Mouse (Mus musculus) intestine, embryonic 16.5 days (tissue): ENCODE data around the gene Eif4e1b. TPM values are rescaled to one million over a fixed set of nuclear protein-coding genes. Genes with fewer than 3 reads are reported as not detected.
"Not testable (repeated sequence)": the region's sequence is repeated elsewhere in the genome, so short reads cannot be mapped to it uniquely, and the experiment has no call there.

ENCODE experiments used
- ATAC-seq: fragments of 200-750 bp; cut with Nextera tagmentation; 2 replicates; pipeline ENCODE4 v1.8.0; 2017; ENCODE audit warnings: moderate TSS enrichment, moderate library complexity
- H3K27ac ChIP-seq: fragments of 300-500 bp; sonication (generic); 2 replicates; pipeline ENCODE4 v1.5.1; 2014; ENCODE audit warnings: mild to moderate bottlenecking, low read length
- H3K27me3 ChIP-seq: fragments of 300-500 bp; sonication (generic); replicated peaks from 2 replicates; pipeline ENCODE4 v1.6.1; 2014; ENCODE audit warnings: low read length, control low read depth, mixed read lengths; ENCODE audit not compliant: control insufficient read depth, insufficient read depth
- H3K36me3 ChIP-seq: fragments of 300-500 bp; sonication (generic); 2 replicates; pipeline ENCODE4 v1.6.1; 2014; ENCODE audit warnings: low read length, control low read depth; ENCODE audit not compliant: control insufficient read depth, insufficient read depth
- H3K4me1 ChIP-seq: fragments of 300-500 bp; sonication (generic); 2 replicates; pipeline ENCODE4 v1.6.1; 2014; ENCODE audit warnings: low read length, control low read depth, mixed read lengths; ENCODE audit not compliant: control insufficient read depth, insufficient read depth
- H3K4me2 ChIP-seq: fragments of 300-500 bp; sonication (generic); 2 replicates; pipeline ENCODE4 v1.6.1; 2014; ENCODE audit warnings: low read depth, low read length, control low read depth
- H3K4me3 ChIP-seq: fragments of 300-500 bp; sonication (generic); 2 replicates; pipeline ENCODE4 v1.5.1; 2014; ENCODE audit warnings: mild to moderate bottlenecking, low read length
- H3K9ac ChIP-seq: fragments of 300-500 bp; sonication (generic); 2 replicates; pipeline ENCODE4 v1.6.1; 2014; ENCODE audit warnings: low read depth, low read length
- H3K9me3 ChIP-seq: fragments of 300-500 bp; sonication (generic); 2 replicates; pipeline ENCODE4 v1.6.1; 2016; ENCODE audit warnings: low read length, control low read depth; ENCODE audit not compliant: control insufficient read depth
- WGBS: fragments of 180-500 bp; shearing (Covaris S2); extraction: QIAGEN DNeasy Blood & Tissue Kit; methylation state at CpG from one replicate; pipeline ENCODE4 v1.1.7; 2014; 5-methylcytosine and 5-hydroxymethylcytosine counted together
- polyA plus RNA-seq: library from polyadenylated mRNA; unstranded; fragments of >200 nt; fragmentation: Nextera tagmentation; extraction: Ambion mirVana; gene quantifications from 2 replicates; pipeline ENCODE4 v1.2.1, GENCODE M21; 2015

The Eif4e1b gene
- polyA plus RNA-seq, 1 experiment from 2014 or later, result not detected

DNA sequence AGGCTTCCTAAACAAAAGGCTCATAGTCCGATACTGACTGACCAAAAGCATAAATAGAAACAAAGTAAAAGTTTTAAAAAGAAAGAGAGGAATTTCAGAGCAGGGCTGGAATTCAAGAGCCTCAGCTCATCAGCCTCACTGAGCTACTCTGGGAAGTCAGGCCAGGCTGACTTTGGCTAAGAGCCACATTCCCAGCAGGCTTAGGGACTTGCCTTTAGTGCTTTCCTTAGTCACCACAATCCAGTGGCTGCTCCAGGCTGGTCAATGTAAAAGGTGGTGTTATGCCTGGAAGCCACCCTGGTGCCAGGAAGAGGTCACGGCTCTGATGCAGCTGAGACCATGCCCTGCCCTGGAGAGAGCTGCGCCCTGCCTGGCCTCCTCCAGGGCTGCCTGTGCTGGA is 3.2 kb upstream of the Eif4e1b start:
- Histone ChIP-seq H3K4me3 (no peak overlapping the region), H3K4me1 (no peaks in the 10 kb centered on the region), H3K4me2 (no peak overlapping the region), H3K9ac (no peak overlapping the region), H3K9me3 (no peaks in the 10 kb centered on the region), H3K27me3 (no peaks in the 10 kb centered on the region), H3K27ac (no peak overlapping the region), H3K36me3 (no peaks in the 10 kb centered on the region)
- 75% methylated on average over 3 of the region's 3 CpGs for WGBS
- ATAC-seq, result no peak

DNA sequence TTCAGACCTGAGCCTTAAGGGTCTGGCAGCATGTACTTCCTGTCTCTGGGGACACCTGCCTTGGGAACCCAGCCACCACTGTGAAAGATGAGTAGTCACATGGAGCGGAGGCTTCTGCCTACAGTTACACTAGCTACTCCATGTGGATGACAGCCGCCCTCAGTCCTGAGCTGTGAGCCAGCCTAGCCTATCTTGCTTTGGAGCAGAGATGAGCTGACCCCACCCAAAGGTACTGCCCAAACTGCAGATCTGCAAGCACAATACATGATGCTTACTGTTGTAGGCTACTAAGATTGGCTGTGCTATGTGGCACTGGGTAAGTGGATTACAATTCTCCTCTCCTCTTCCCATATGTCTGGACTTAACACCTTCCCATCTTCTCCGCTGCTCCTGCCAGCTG is 2.7 kb upstream of the Eif4e1b start:
- no peak overlapping the region for H3K4me3 ChIP-seq
- H3K9ac ChIP-seq, result no peak overlapping the region
- H3K4me1 ChIP-seq, result no peaks in the 10 kb centered on the region
- no peak overlapping the region for H3K27ac ChIP-seq
- no peaks in the 10 kb centered on the region for H3K36me3 ChIP-seq
- WGBS, result 78% methylated on average over 3 of the region's 3 CpGs
- ATAC-seq, result no peak
- H3K4me2 ChIP-seq, result no peak overlapping the region
- no peaks in the 10 kb centered on the region for H3K9me3 ChIP-seq
- no peaks in the 10 kb centered on the region for H3K27me3 ChIP-seq

DNA sequence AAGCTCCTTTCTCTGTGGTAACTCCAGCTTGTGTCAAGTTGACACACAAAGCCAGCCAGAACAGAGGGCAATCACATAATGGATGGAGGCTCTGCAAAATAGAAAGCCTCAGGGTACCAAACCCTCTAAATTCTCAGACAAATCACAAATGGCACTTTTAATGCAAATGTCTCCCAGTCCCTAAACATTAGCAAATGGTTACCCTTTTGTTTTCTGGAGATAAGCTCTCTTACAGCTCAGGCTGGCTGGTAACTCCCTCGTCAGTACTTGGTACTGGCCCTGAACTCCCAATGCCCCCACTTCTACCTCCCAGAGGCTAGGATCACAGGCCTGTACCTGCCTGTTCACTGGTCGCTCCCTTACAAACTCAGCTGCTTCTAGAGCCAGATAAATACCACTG is 563 bp upstream of the Eif4e1b start:
- Histone ChIP-seq H3K27ac (no peak overlapping the region), H3K4me3 (no peak overlapping the region), H3K27me3 (no peaks in the 10 kb centered on the region), H3K36me3 (no peaks in the 10 kb centered on the region), H3K4me2 (no peak overlapping the region), H3K4me1 (no peaks in the 10 kb centered on the region), H3K9me3 (no peaks in the 10 kb centered on the region), H3K9ac (no peak overlapping the region)
- ATAC-seq, result no peak
- 40% methylated on average over 2 of the region's 2 CpGs for WGBS

DNA sequence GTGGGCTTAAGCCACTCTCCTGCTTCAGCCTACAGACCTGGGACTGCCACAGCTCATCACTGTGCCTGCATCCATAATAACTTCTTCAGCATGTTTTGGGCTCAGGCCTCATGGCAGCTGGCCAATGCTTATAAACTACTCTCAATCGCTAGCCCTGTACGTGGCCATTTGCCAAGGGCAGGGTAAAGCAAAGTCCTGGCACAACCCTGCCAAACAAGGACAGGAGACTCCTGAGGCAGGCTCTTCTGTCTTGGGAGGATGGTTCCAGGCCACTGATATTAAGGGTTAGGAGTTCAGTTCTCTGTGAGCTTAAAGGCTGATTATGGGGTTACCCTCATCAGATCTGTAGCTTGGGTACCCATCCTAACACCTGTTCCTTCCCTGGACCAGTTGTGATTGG is 3.8 kb downstream of the Eif4e1b start:
- not testable (repeated sequence) for H3K36me3 ChIP-seq, H3K4me2 ChIP-seq, H3K9me3 ChIP-seq, ATAC-seq, H3K27me3 ChIP-seq, H3K4me3 ChIP-seq, H3K9ac ChIP-seq, H3K4me1 ChIP-seq, H3K27ac ChIP-seq
- WGBS, result 49% methylated on average over 2 of the region's 2 CpGs

DNA sequence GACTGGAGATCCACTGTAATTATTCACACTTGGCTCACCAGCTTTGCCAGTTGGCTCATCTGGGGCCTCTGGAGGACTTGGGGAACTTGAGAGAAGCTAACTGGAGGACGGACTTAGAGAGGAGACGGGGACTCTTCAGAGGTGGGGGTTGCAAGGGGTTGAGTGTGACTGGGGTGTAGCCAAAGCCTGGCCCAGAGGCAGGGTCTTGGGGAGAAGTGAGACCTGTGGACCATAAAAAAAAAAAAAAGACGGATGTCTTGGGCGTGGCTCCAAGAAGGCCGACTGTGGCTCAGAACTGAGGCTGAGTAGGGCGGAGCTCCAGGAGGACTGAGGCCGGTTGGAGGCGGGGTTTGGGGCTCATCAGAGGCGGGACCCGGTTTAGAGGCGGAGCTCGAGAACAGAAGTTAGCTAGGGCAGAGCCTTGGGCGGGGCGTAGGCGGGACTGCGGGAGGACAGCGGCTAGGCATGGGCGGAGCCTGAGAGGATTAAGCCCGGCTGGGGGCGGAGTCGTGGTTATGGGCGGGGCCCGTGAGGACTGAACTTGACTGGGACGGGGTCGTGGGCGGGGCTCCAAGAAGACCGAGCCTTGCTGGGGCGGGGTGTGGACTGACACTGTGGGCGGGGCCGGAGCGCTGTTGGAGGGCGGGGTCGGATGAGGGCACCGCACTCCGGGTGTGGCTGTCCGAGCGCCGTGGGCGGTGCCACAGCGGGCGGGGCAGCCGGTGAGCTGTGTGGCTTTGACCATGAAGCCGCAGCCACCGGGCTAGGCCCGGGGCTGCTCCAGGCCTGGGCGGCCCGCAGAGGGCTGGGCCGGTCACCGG is 5.2 kb downstream of the Eif4e1b start, which contains the start of gene Tspan17:
Gene Tspan17 (plus strand): TSS at position 638 of the 821 bp plus-strand sequence.
- Histone ChIP-seq H3K9ac (peak within 1 kb of the TSS; percentile 69), H3K36me3 (no peaks in the 10 kb centered on the region), H3K9me3 (no peaks in the 10 kb centered on the region), H3K4me3 (peak within 1 kb of the TSS; percentile 66), H3K4me1 (peaks cover 7% of the 10 kb centered on the region), H3K4me2 (peak within 1 kb of the TSS; percentile 99), H3K27ac (no peak within 1 kb of the TSS), H3K27me3 (peaks cover 6% of the 10 kb centered on the region; the same call in 1 of the 2 replicates)
- 2% methylated on average over 49 of the region's 49 CpGs for WGBS
- peak; percentile 91 for ATAC-seq

DNA sequence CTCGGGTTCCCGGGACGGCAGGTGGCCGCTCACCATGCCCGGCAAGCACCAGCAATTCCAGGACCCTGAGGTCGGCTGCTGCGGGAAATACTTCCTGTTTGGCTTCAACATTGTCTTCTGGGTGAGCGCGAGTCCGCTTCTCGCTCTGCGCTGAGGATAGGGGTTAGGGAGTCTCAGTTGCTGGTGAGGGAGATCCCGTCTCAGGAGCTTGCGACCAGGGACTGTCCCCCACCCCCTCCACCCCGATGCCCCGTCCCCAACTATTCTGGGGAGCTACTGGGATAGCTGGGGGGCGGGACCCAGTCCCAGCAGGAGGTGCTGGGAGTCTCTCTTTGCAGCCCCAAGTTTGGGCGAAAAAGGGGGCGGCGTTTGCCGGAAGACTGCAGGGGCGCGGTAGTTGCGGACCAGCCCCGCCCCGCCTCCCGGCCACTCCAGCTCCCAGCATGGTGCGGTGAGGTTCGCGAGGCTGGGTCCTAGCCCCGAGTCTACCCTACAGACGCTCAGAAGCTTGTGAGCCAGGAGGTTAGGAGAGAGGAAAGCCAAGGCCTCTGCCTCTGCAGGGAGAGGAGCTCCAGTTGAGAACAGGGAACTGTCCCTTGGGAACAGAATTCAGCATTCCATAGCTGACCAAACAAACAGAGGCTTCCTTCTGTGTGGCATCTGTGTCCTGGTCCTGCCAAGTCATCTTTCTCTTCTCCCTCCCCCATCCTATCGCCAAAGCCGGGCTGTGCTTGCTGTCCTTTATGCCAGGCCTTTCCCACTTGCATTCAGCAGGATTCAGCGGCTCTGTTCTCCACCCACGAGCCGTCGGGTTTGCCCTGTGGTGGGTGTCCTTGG is 6.0 kb downstream of the Eif4e1b start:
- under 1% methylated on average over 38 of the region's 38 CpGs for WGBS
- Histone ChIP-seq H3K4me3 (peak overlapping the region; percentile 66), H3K9ac (peak overlapping the region; percentile 69), H3K36me3 (no peaks in the 10 kb centered on the region), H3K27me3 (peaks cover 6% of the 10 kb centered on the region; the same call in 1 of the 2 replicates), H3K9me3 (no peaks in the 10 kb centered on the region), H3K27ac (no peak overlapping the region), H3K4me2 (peak overlapping the region; percentile 99), H3K4me1 (peaks cover 7% of the 10 kb centered on the region)
- ATAC-seq, result peak; percentile 64

DNA sequence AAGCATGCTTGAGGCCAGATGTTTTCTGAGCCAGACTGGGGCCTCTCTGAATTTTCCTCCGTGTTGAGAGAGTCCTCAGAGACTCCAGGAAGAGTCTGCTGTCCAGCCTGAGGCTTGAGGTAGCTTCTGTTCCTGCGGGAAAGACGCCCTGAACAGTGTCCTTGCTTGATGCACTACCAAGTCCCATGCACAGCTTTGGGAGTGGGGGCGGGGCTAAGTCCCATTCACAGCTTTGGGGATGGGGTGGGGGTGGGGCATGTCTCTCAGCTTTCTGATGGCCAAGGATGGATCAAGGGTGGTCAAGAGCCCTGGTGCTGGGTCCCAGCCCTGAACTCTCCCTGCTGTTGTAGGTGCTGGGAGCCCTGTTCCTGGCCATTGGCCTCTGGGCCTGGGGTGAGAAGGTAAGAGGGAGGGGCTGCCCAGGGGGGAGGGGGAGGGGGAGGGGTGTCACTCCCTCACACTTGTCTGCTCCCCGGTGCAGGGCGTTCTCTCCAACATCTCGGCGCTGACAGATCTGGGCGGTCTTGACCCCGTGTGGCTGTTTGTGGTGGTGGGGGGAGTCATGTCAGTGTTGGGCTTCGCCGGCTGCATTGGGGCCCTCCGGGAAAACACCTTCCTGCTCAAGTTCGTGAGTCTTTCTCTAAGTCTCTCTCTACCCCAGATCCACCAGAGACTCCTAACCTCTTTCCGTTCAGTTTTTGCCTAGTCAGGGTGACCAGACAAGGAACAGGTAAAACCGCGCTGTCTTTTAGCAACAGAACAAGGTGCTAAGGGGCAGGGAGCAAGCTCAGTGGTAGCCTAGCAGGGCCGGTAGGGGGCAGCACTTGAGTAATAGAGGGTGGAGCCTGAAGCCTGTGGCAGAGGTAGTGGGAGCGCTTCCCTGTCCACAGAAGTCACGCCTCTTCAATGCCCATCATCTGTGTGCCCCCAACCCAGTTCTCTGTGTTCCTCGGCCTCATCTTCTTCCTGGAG is 8.7 kb downstream of the Eif4e1b start:
- H3K9me3 ChIP-seq, result no peaks in the 10 kb centered on the region
- peaks cover 6% of the 10 kb centered on the region; the same call in 1 of the 2 replicates for H3K27me3 ChIP-seq

DNA sequence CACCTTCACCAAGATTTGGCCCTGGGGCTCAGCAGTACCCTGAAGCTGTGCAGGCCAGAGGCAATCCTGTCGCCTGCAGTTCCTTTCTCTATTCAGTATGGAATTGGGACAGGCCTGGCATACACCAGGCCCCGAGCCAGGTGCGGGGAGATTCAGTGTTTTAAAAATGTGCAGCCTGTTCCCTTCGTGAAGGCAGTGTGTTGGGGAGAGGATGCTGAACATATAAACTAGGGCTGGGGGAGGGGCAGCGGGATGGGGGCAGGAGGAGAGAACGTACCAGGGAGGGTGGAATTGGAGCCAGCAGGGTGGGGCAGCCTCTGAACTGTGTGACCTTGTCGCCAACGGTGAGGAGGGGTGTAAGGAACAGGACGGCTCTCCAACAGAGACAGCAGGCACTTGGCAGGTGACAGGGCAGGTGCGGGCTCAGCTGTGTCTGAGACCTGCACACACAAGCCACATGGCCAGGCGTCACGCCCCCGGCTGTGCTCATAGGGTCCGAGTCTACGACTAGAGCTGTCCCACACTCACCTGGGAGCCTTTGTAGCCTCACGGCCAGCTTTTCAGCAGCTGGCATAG is 10.3 kb downstream of the Eif4e1b start:
- H3K36me3 ChIP-seq, result no peaks in the 10 kb centered on the region
- H3K27ac ChIP-seq, result no peak overlapping the region
- no peak overlapping the region for H3K9ac ChIP-seq
- 67% methylated on average over 16 of the region's 16 CpGs for WGBS
- no peak overlapping the region for H3K4me2 ChIP-seq
- no peak for ATAC-seq
- H3K4me3 ChIP-seq, result no peak overlapping the region
- peaks cover 7% of the 10 kb centered on the region for H3K4me1 ChIP-seq
- H3K27me3 ChIP-seq, result peaks cover 6% of the 10 kb centered on the region; the same call in 1 of the 2 replicates
- no peaks in the 10 kb centered on the region for H3K9me3 ChIP-seq

More for the DNA sequence above, 8.7 kb downstream of the Eif4e1b start:
- Histone ChIP-seq H3K9ac (no peak overlapping the region), H3K4me3 (no peak overlapping the region), H3K4me1 (peaks cover 7% of the 10 kb centered on the region), H3K27ac (no peak overlapping the region), H3K36me3 (no peaks in the 10 kb centered on the region), H3K4me2 (no peak overlapping the region)
- WGBS, result 22% methylated on average over 21 of the region's 21 CpGs
- no peak for ATAC-seq
